Mouse (Mus musculus) thymus, postnatal 4 days (tissue): Measurements from ENCODE around the gene Ddx60.

Experiments used
- DNase-seq: peaks from one replicate; pipeline ENCODE4 v3.0.0; 2021

Gene Ddx60

DNA sequence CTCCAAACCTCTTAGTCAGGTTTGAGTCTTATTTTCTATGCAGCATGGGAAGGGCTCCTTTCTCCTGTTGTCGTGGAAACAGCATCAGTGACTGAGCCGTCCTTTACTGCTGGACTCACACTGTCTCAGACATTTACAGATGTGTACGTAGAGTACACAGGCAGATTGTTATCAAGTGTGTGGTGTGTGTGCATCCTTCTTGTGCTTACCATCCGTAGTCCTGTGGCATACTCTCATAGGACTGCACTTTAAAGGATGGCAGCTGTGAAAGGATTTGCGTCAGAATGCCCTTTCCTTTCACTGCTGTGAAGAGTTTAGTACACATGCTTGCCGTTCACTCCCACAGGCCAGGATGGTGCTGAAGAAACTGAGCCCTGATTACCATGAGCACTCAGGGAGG lies 61.6 kb downstream of the Ddx60 start:
- DNase-seq = no peak

DNA sequence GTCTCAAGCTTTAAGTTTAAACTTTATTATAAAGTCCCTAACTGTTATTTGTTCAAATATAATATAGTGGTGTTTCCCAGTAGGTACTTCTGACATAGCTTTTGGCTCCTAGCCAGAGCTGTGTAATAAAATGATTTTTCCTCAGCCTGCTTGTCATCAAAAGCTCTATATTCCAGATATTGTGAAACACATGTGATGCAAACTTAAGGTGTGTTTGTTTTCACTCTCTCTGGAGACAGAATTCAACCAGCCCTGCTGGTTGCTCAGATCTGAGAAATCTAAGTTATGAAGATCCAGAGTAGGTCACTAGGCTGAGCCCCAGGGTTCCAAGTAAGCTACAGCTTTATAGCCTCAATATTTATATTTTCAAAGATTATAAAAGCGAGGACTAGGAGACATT lies 64.9 kb downstream of the Ddx60 start:
- no peak for DNase-seq

DNA sequence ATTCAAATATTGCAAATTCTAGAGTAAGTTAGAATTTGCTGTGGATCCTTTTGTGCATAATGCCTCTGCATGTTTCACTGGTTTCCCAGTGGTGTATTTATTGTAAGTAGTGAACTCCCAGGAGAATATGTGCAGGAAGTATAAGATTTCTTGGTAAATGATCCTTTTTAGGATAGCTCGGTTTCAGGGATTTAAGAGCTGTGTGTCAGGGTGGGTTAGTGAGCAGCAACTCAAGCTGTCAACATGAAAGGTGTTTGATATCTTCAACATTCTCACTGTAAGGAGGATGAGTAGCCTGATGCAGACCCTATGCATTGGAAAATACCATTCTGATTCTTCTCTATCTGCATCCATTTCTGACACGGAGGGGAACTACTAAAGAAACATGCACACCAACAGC lies 69.2 kb downstream of the Ddx60 start:
- no peak for DNase-seq

DNA sequence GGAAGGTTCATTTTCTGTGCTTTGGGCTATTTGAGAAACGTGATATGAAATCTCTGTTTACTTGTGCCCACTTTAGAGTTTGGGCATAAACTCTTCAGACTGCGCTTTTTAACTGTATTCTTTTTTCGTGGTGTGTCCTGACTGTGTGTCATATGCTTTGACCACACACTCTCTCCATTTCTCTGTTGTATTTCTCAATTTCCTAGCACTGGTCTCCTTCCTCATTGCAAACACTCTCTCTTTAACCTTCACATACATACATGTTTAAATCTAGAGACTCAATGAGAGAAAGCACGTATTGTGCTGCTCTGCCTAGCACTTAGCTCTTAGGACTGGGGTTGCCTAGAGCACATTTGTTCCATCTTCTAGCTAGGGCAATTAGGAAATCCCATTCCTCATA lies 86.3 kb downstream of the Ddx60 start:
- no peak for DNase-seq

DNA sequence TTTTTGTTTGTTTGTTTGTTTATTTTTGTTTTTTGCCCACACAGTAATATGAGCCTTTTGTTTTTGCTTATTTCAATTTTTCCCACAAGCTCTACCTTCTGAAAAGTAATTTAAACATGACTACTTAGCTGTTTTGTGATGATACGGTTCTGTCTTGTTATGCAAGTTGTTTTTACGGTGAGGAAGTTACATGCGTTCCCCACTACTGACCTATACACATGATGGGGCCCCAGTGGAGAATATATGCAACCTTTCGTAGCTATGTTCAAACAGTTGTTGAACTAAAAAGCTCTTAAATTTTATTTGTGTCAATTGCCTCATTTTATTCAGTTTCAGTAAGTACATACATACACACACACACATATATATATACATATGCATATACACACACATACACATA lies 86.7 kb downstream of the Ddx60 start:
- no peak for DNase-seq

DNA sequence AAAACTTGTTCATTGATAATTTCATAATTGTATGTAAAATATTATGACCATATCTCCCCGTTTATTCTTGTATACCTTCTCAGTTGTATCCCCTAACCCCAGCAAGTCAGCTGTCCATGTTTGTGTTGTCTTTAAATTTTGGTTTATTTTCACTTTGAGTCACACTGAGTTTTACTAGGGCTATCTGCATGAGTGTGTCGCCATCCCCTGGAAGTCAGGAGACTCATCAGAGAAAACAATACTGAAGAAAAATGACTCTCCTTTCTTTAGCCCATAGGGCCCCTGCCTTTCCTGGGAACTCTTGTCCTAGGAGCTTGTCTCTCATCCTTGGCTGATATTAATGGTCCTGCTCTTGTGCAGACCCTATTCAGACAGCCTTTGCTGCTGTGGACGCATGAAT lies 106.5 kb downstream of the Ddx60 start:
- DNase-seq = no peak

DNA sequence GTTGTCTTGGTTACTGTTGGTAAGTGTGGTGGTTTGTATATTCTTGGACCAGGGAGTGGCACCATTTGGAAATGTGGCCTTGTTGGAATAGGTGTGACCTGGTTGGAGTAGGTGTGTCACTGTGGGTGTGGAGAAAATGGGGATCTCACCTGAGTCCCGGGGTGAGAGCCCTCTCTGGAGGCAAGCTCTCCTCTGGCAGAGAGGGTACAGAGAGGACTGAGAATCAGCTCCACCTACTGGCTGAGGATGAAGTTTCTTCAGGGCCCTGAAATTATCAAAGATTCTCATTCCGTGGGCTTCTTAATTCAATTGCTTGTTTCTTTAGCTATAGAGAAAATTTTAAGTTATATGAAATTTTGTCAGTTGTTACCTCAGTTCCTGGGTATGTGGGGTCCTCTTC lies 118.9 kb downstream of the Ddx60 start:
- DNase-seq = no peak

DNA sequence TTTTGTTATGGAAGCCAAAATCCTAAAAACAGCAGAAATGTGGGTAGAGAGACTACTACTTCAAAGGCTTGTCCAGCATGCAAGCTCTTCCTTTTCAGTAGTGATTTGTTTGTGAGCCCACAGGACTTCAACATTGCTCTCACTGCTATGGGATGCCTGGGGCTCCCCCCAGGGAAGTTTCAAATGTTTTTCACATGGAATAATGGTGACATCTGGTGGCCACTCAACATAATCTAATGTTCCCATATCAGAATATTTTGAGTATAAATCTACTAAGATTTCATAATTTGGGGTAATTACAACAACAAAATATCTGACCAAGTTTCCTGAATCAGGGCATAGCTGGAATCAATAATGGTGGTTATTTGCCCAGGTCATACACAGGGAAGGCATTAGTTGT lies 132.5 kb downstream of the Ddx60 start:
- DNase-seq = no peak

DNA sequence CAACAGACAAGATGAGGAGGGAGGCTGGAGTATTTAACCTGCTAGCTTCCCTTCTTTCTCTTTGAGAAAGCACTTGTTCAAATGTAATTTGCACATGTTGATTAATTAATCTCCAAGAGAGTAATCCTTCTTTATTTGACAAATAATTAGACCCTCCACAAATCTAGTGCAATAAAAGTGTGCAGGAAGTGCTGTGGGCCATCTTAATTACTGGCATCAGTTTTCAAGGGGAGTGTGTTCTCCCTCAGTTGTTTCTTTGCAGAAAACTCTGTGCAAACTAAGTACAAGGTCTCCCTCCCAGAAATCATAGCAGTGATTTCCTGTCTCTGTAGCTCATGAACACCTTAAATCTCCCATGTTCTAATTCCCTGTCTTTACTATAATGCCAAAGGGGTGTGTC lies 140.4 kb downstream of the Ddx60 start:
- no peak for DNase-seq

DNA sequence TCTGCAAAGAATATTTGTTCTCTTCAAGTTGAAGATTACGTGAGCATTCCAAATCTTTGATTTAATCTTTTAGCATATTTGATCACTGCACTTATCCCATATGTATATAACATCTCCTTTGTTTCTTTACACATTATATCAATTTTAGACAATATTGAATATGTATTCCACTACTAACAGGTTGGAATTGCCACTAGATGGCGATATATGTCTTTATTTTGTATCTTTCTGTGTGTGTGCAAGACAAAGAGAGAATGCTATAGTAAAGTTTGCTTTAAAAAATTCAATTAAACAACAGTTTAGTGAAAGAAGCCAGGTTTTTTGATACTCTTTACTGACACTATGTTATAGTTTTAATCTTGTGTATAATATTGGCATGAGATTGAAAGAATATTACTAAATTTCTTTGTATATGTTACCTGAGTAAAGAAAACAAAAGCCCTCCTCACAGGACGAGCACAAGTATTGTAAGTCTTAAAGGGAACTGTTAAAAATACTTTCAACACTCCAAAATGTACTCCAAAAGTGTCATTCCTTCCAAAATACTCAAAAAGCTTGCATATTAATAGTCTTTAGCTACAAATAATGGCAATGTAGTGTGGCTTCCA lies 152.4 kb downstream of the Ddx60 start:
- DNase-seq = no peak

DNA sequence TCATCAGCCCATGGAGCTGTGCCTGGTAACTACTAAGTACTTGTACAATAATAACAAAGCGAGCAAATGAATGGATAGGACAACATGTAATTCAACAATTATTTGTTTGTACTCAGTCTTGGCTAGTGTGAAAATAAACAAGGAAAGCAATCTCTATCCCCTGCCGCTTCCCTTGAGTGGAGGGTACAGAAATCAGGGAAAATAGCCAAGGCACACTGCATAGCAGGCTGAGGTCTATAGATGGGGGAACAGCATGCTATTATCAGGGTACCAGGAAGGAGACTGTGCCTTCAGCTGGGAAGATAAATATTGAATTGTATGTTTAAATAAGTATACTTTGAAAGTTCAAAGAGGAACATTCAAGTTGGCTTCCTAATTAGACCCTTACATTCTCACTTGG lies 153.9 kb downstream of the Ddx60 start:
- DNase-seq = no peak
